Mouse (Mus musculus) forebrain, embryonic 14.5 days (tissue): ENCODE data around the gene Foxd2. TPM values are rescaled to one million over a fixed set of nuclear protein-coding genes. Genes with fewer than 3 reads are reported as not detected.

Experiments
- ATAC-seq: fragments of 200-750 bp; cut with Nextera tagmentation; 2 replicates; pipeline ENCODE4 v1.8.0; 2017; ENCODE audit warnings: mild to moderate bottlenecking, moderate library complexity
- DNase-seq: peaks from one replicate; pipeline ENCODE4 v3.0.0-alpha.2; 2015; ENCODE audit warnings: low spot score
- H3K27ac ChIP-seq: fragments of 300-500 bp; sonication (generic); 2 replicates; pipeline ENCODE4 v1.5.1; 2014; ENCODE audit warnings: low read depth, mild to moderate bottlenecking, control low read depth, low read length, moderate library complexity
- H3K27me3 ChIP-seq: fragments of 300-500 bp; sonication (generic); replicated peaks from 2 replicates; pipeline ENCODE4 v1.6.1; 2014; ENCODE audit warnings: low read length, control low read depth, mixed read lengths; ENCODE audit not compliant: control insufficient read depth, insufficient read depth
- H3K36me3 ChIP-seq: fragments of 300-500 bp; sonication (generic); 2 replicates; pipeline ENCODE4 v1.6.1; 2014; ENCODE audit warnings: low read length, control low read depth; ENCODE audit not compliant: control insufficient read depth, insufficient read depth
- H3K4me1 ChIP-seq: fragments of 300-500 bp; sonication (generic); 2 replicates; pipeline ENCODE4 v1.6.1; 2014; ENCODE audit warnings: antibody characterized with exemption, low read length, control low read depth; ENCODE audit not compliant: control insufficient read depth, insufficient read depth
- H3K4me2 ChIP-seq: fragments of 300-500 bp; sonication (generic); 2 replicates; pipeline ENCODE4 v1.6.1; 2014; ENCODE audit warnings: mild to moderate bottlenecking, control low read depth, low read length
- H3K4me3 ChIP-seq: fragments of 300-500 bp; sonication (generic); 2 replicates; pipeline ENCODE4 v1.5.1; 2014; ENCODE audit warnings: low read depth, low read length, control low read depth
- H3K9ac ChIP-seq: fragments of 300-500 bp; sonication (generic); 2 replicates; pipeline ENCODE4 v1.6.1; 2014; ENCODE audit warnings: mild to moderate bottlenecking, low read length, control low read depth, moderate library complexity
- H3K9me3 ChIP-seq: fragments of 300-500 bp; sonication (generic); replicated peaks from 2 replicates; pipeline ENCODE4 v1.6.1; 2016; ENCODE audit warnings: low read length, control low read depth, mixed read lengths; ENCODE audit not compliant: control insufficient read depth
- WGBS: fragments of 180-500 bp; shearing (Covaris S2); extraction: QIAGEN DNeasy Blood & Tissue Kit; methylation state at CpG from one replicate; pipeline ENCODE4 v1.1.7; 2014; 5-methylcytosine and 5-hydroxymethylcytosine counted together
- polyA plus RNA-seq: library from polyadenylated mRNA; unstranded; fragments of >200 nt; fragmentation: Nextera tagmentation; extraction: Ambion mirVana; gene quantifications from 2 replicates; pipeline ENCODE4 v1.2.1, GENCODE M21; 2014

Gene Foxd2
- polyA plus RNA-seq, 1 experiment from 2014 or later: 0.38 TPM

DNA sequence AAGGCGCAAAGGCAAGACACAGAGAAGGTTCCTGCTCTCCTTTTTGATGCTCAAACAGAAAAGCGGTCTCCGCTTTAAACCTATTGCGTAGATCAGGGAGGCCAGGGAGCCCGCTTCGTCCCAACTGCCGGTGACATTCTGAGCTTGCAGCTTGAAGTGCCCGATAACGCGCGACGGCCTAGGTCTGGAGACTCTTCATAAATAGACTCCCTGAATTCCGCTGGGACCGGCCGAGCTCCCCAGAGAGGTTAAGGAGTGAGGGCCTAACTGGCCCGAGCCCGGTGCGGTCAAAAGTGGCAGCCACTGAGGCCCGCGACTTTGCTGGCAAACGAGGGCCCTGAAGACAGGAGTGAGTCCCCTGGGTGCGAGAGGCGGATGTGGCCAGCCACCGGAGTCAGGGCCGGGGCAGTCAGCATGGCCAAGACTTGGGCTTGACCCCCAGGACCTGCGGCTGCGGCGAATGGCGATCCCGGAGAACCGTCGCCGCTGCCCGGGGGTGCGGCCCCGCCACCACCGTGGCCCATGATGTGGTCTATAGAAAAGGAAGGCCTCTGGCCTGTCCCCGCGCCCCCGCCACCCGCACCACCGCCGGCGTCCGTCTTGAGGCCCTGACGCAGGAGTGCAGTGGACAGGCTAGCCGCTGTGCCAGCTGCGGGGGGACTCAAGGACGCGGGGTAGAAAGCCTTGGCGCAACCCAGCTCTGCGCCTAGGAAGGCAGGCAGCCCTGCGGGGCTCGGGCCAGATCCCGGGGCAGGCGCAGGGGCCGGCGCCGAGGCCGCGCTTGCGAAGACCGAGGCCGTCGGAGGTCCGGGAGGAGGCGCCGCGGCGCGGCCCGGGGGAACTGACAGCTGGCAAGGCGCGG lies 1.4 kb downstream of the Foxd2 start:
- 1% methylated on average over 73 of the region's 74 CpGs for WGBS
- DNase-seq: no peak
- ATAC-seq: no peak

DNA sequence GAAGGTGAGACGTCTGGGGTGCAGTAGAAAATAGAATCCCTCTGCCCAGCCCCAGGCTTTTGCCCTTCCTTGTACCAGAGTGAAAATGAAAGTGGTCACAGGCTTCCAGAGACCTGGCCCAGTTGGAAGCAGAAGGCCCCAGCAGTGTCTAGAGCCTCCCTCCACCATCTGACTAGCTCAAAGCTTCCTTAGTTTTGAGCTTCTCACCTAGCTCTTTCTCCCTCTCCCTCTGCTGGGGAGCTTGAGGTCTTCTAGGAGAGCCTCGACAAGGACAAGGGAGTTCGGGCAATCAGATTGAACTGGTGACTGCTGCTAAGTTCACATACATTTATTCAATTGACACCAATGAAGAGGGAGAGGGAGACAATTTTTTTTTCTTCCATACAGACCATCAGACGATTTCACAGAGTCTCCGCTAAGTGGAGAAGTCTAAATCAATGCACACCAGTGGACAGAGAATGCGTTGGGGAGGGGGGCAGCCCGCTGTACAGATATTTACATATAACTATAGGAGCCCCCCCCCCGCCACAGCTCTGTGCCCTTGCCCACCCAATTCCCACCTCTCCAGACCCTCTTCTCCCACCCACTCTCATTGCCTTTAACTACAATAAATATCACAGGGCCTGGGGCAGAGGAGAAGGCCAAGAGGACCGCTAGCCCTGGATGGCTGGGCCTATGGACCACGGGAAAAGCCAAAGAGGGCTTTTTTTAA lies 2.5 kb downstream of the Foxd2 start:
- H3K27me3 ChIP-seq: peaks cover 95% of the 10 kb centered on the region
- H3K4me3 ChIP-seq: no peak overlapping the region
- H3K9ac ChIP-seq: no peak overlapping the region
- H3K36me3 ChIP-seq: no peaks in the 10 kb centered on the region
- ATAC-seq (no peak), DNase-seq (no peak)
- H3K9me3 ChIP-seq: no peaks in the 10 kb centered on the region
- H3K4me2 ChIP-seq: no peak overlapping the region
- no peak overlapping the region for H3K27ac ChIP-seq
- WGBS: 3% methylated on average over 10 of the region's 10 CpGs
- peaks cover 11% of the 10 kb centered on the region for H3K4me1 ChIP-seq

More for the DNA sequence above, 1.4 kb downstream of the Foxd2 start:
- Histone ChIP-seq H3K4me2 (peak overlapping the region; percentile 62; the same call in 1 of the 2 replicates), H3K4me3 (peak overlapping the region; percentile 39), H3K9ac (no peak overlapping the region), H3K9me3 (no peaks in the 10 kb centered on the region), H3K36me3 (no peaks in the 10 kb centered on the region), H3K4me1 (peaks cover 9% of the 10 kb centered on the region), H3K27ac (no peak overlapping the region), H3K27me3 (peaks cover 93% of the 10 kb centered on the region)

DNA sequence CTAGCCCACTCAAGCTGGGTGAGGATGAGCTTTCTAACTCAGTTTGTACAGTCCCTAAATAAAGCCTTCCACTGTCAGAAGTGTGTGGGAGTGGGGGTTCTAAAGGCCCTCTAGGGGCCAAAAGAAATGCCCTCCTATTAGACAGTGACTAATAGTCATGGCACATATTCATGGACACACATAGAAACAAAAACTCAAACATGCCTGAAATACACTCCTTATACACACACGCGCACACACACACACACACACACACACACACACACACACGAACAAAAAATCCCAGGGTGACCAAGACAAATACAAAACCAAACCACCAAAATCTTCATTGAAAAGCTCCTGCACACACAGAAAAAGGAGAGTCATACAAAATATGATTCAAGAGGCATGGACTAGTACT lies 3.2 kb downstream of the Foxd2 start:
- 36% methylated on average over 3 of the region's 3 CpGs for WGBS
- Histone ChIP-seq H3K27me3 (peaks cover 95% of the 10 kb centered on the region), H3K9ac (no peak overlapping the region), H3K4me3 (no peak overlapping the region), H3K4me2 (no peak overlapping the region), H3K27ac (no peak overlapping the region), H3K36me3 (no peaks in the 10 kb centered on the region), H3K4me1 (peaks cover 11% of the 10 kb centered on the region), H3K9me3 (no peaks in the 10 kb centered on the region)
- ATAC-seq (no peak), DNase-seq (no peak)

DNA sequence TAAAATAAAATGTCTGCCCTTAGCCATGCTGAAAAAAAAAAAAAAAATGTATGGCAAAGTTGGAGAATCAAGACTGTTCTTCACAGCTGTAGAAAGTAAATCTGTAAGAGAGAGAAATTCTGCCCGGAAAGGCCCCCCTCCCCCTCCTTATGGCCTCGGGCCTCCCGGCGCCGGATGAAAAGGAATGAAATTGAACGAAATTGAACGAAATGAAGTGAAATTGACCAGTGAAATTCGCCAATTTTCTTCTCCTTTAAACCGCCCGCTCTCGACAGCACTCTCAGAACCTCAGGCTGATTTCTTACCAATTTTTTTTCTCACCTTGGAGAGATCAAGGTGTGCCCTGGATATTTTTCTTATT lies 5.3 kb downstream of the Foxd2 start:
- Histone ChIP-seq H3K4me3 (no peak overlapping the region), H3K9me3 (no peaks in the 10 kb centered on the region), H3K4me1 (peaks cover 7% of the 10 kb centered on the region), H3K27ac (no peak overlapping the region), H3K4me2 (no peak overlapping the region), H3K36me3 (no peaks in the 10 kb centered on the region), H3K9ac (no peak overlapping the region), H3K27me3 (peaks cover 95% of the 10 kb centered on the region)
- WGBS: under 1% methylated on average over 11 of the region's 11 CpGs
- DNase-seq (no peak), ATAC-seq (no peak)

DNA sequence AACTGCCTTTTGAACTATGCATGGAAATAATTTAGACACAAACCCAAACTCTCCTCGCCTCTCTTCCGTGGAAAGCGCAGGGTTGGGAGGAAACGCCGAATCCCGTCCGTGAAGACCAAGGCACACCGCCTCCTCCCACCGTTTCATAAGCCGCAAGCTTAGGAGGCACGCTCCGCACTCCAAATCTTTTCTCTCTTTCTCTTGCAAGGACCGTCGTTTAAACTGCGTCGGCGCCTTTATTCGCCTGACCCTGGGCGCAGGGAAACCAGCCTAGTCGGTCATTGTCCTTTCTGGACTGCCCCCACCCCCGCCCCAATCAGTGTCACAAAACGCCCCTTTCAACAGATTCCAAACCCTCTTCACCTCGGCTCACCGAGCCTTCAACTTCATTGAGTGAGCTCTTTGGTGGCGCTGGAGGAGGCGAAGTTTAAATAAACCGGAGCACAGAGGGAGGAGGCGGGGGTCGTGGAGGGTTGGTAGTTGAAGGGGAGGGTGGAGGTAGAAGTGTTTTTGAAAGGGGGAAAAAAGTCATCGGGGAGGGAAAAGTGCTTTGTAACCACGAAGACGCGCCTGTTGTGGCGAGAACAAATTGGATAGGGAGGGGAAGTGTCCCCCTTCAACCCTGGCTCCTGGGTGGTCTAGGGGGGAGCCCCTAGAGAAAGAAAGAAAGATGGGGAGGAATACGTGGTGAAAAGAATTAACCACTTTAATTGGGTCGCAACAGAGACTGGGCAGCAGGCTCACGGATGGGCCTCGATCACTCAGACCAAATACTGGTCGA lies 5.8 kb downstream of the Foxd2 start:
- WGBS: under 1% methylated on average over 39 of the region's 39 CpGs
- ATAC-seq: no peak
- Histone ChIP-seq H3K27ac (no peak overlapping the region), H3K36me3 (no peaks in the 10 kb centered on the region), H3K4me3 (0 out of 2 replicates have a peak overlapping the region, but pooled peaks have one; percentile 14), H3K27me3 (peaks cover 95% of the 10 kb centered on the region), H3K9ac (no peak overlapping the region), H3K4me2 (no peak overlapping the region), H3K9me3 (no peaks in the 10 kb centered on the region), H3K4me1 (0 out of 2 replicates have a peak, but pooled peaks cover 2% of the 10 kb centered on the region)
- no peak for DNase-seq

DNA sequence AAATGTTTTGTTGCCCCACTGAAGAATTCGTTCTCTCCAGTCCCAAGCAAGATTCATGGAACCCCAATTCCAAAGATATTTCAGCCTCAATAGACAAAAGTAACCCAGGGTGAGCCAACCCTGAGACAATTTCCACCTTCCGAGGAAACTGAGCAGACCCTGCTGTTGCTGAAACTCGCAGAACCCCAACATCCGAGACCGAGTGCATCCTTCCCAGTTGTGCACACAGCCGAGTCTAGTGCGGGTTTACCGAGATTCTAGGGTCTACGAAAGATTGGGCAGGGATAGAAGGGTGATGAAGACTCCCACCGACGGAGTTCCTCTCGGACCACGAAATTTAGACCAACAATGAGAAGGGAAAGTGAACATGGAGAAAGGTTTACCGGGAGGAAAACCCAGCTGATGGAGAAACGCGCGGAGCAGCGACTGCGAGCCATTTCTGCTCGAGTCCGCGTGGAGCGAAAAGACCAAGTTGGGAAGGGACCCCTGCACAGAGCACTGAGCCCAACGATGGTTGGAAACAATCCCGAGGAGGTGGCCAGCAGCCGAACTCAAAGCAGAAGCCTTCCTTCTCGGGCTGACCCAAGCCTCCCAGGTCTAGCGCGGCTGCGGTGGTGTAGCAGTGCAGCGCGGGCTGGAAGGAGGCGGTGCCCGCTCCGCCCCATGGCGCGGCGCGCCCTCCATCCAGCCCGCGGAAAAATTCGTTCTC lies 6.9 kb downstream of the Foxd2 start:
- Histone ChIP-seq H3K4me3 (peak overlapping the region; percentile 14; the same call in 1 of the 2 replicates), H3K27me3 (peaks cover 92% of the 10 kb centered on the region), H3K9ac (no peak overlapping the region), H3K4me1 (0 out of 2 replicates have a peak, but pooled peaks cover 2% of the 10 kb centered on the region), H3K27ac (no peak overlapping the region), H3K9me3 (no peaks in the 10 kb centered on the region), H3K36me3 (no peaks in the 10 kb centered on the region), H3K4me2 (0 out of 2 replicates have a peak overlapping the region, but pooled peaks have one; percentile 14)
- 0% methylated on average over 42 of the region's 42 CpGs for WGBS
- no peak for DNase-seq
- ATAC-seq: 0 out of 2 replicates have a peak, but pooled peaks have one; percentile 36

DNA sequence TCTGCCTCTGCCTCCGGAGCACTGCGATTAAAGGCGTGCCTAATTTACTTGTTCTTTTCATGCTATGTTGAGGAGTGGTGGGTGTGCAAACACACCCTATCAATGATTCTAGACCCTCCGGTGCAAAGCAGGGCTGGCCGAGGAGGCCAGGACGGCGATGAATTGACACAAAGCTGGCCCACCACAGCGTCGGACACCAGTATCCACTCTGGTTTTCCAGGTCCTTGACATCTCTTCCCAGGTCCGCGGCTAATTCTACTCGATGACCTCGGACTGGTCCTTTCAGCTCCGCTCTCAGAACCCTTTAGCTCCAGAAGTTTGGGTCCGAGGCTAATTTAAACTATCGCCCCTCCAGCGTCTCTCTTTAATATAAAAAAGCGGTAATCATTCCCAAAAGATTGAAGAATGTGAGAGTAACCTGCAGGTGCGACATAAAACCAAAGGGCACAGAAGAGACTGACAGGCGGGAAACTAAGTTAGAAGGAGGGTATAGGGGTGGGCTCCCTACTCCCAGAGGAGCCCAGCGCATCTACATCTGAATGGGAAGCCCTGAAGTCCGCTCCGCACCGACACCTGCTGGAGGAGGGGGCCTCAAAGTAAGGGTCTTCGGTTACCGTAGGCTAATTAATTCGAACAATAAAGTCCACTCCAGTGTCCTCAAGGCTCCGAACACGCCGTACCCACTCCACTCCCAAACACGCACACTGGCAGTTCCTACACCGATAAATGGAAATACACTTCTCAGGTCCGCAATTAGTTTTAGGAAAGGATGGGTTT lies 7.6 kb downstream of the Foxd2 start:
- Histone ChIP-seq H3K9ac (no peak overlapping the region), H3K36me3 (no peaks in the 10 kb centered on the region), H3K27ac (no peak overlapping the region), H3K4me3 (no peak overlapping the region), H3K9me3 (no peaks in the 10 kb centered on the region), H3K4me2 (no peak overlapping the region), H3K27me3 (peaks cover 85% of the 10 kb centered on the region), H3K4me1 (0 out of 2 replicates have a peak, but pooled peaks cover 2% of the 10 kb centered on the region)
- WGBS: under 1% methylated on average over 33 of the region's 33 CpGs
- DNase-seq (no peak), ATAC-seq (peak; percentile 20; the same call in 1 of the 2 replicates)
